Mouse (Mus musculus) MEL (cell line): ENCODE measurements around the gene Tjp1.

Source experiments
- CTCF ChIP-seq, 3 experiments: IDR thresholded peaks in 2 of 3; conservative IDR thresholded peaks in 1 of 3; 2 replicates each; pipeline ENCODE4 v1.5.1; 2011 to 2012; ENCODE audit warnings: low read length in 3 of 3, low read depth in 2 of 3, mild to moderate bottlenecking in 2 of 3, improper control_type of control experiment in 1 of 3, inconsistent platforms in 1 of 3, mixed read lengths in 1 of 3, moderate library complexity in 1 of 3; ENCODE audit not compliant: control insufficient read depth in 1 of 3, insufficient read depth in 1 of 3, poor library complexity in 1 of 3, severe bottlenecking in 1 of 3
- E2F4 ChIP-seq: IDR thresholded peaks from 2 replicates; pipeline ENCODE4 v1.6.1; 2011; ENCODE audit warnings: low read depth, low read length, improper control_type of control experiment, borderline replicate concordance
- ELF1 ChIP-seq: IDR thresholded peaks from 2 replicates; pipeline ENCODE4 v1.6.1; 2014; ENCODE audit warnings: low read depth, mild to moderate bottlenecking, inconsistent platforms, low read length, improper control_type of control experiment, moderate library complexity
- EP300 ChIP-seq, 2 experiments: IDR thresholded peaks; 2 replicates each; pipeline ENCODE4 v1.6.1; 2011; ENCODE audit warnings: improper control_type of control experiment in 2 of 2, low read length in 2 of 2, low read depth in 1 of 2, mild to moderate bottlenecking in 1 of 2
- HCFC1 ChIP-seq: IDR thresholded peaks from 2 replicates; pipeline ENCODE4 v1.6.1; 2012; ENCODE audit warnings: low read depth, mild to moderate bottlenecking, inconsistent platforms, low read length, improper control_type of control experiment, moderate library complexity
- KAT2A ChIP-seq: conservative IDR thresholded peaks from 2 replicates; pipeline ENCODE4 v1.6.1; 2012; ENCODE audit warnings: low read depth, low read length, improper control_type of control experiment, inconsistent platforms
- MAX ChIP-seq: IDR thresholded peaks from 2 replicates; pipeline ENCODE4 v1.6.1; 2011; ENCODE audit warnings: low read length, improper control_type of control experiment
- MXI1 ChIP-seq: IDR thresholded peaks from 2 replicates; pipeline ENCODE4 v1.6.1; 2011; ENCODE audit warnings: mild to moderate bottlenecking, low read depth, low read length, improper control_type of control experiment
- POLR2A ChIP-seq, 2 experiments: IDR thresholded peaks; 2 replicates each; pipeline ENCODE4 v1.6.1; 2011 to 2012; ENCODE audit warnings: low read length in 2 of 2, mild to moderate bottlenecking in 2 of 2, control low read depth in 1 of 2, improper control_type of control experiment in 1 of 2, low read depth in 1 of 2, moderate library complexity in 1 of 2; ENCODE audit not compliant: control insufficient read depth in 1 of 2, insufficient read depth in 1 of 2, poor library complexity in 1 of 2
- RCOR1 ChIP-seq: IDR thresholded peaks from 2 replicates; pipeline ENCODE4 v1.6.1; 2012; ENCODE audit warnings: low read depth, mild to moderate bottlenecking, inconsistent platforms, low read length, improper control_type of control experiment
- SIN3A ChIP-seq: IDR thresholded peaks from 2 replicates; pipeline ENCODE4 v1.6.1; 2012; ENCODE audit warnings: low read length, improper control_type of control experiment, inconsistent platforms
- ZC3H11A ChIP-seq: IDR thresholded peaks from 2 replicates; pipeline ENCODE4 v1.6.1; 2012; ENCODE audit warnings: low read depth, mild to moderate bottlenecking, inconsistent platforms, low read length, improper control_type of control experiment
- ZMIZ1 ChIP-seq: IDR thresholded peaks from 2 replicates; pipeline ENCODE4 v1.6.1; 2012; ENCODE audit warnings: low read depth, mild to moderate bottlenecking, inconsistent platforms, low read length, improper control_type of control experiment, moderate library complexity

GRCm38 (mm10) chr7:65460196-65460595 lies 67.4 kb downstream of the Tjp1 start:
- TF ChIP-seq ZMIZ1 (no peak), MXI1 (no peak), EP300 (IDR thresholded peaks at IDR 0.05; ENCODE audit: low read depth in 1 of 2, low read length in 2 of 2) (no peak), SIN3A (no peak), POLR2A (IDR thresholded peaks at IDR 0.05; ENCODE audit: control insufficient read depth in 1 of 2, insufficient read depth in 1 of 2, low read depth in 1 of 2, low read length in 2 of 2, poor library complexity in 1 of 2) (no peak), CTCF (IDR thresholded peaks at IDR 0.05 in 2 of 3, conservative IDR thresholded peaks at IDR 0.05 in 1 of 3; ENCODE audit: control insufficient read depth in 1 of 3, insufficient read depth in 1 of 3, low read depth in 2 of 3, low read length in 3 of 3, poor library complexity in 1 of 3, severe bottlenecking in 1 of 3) (no peak), MAX (no peak), ZC3H11A (no peak), HCFC1 (no peak), ELF1 (no peak), KAT2A (no peak), E2F4 (no peak), RCOR1 (no peak)
